Mouse (Mus musculus) heart, adult 9 months (tissue): ENCODE results near the gene B230217C12Rik.

Source experiments
- DNase-seq, 2 experiments: peaks; one replicate each; pipeline ENCODE4 v3.0.0; 2022; ENCODE audit warnings: low spot score in 2 of 2

B230217C12Rik gene

GRCm38 (mm10) chr11:97825971-97826370 is 14.6 kb upstream of the B230217C12Rik start:
- no peak for DNase-seq

GRCm38 (mm10) chr11:97826414-97826813 is 14.2 kb upstream of the B230217C12Rik start:
- DNase-seq = no peak

- no peak for DNase-seq
Observed at GRCm38 (mm10) chr11:97827654-97828053, 12.9 kb upstream of the B230217C12Rik start.

GRCm38 (mm10) chr11:97829365-97829764 is 11.2 kb upstream of the B230217C12Rik start:
- DNase-seq = no peak

GRCm38 (mm10) chr11:97829913-97830476 is 10.6 kb upstream of the B230217C12Rik start:
- no peak for DNase-seq

GRCm38 (mm10) chr11:97830501-97830900 is 10.1 kb upstream of the B230217C12Rik start:
- no peak for DNase-seq

- peak; percentile 59 to 60 for DNase-seq
Observed at GRCm38 (mm10) chr11:97832001-97832400, 8.6 kb upstream of the B230217C12Rik start.

- no peak for DNase-seq
Observed at GRCm38 (mm10) chr11:97833352-97833751, 7.2 kb upstream of the B230217C12Rik start.

- no peak for DNase-seq
Observed at GRCm38 (mm10) chr11:97836541-97836940, 4.0 kb upstream of the B230217C12Rik start.

GRCm38 (mm10) chr11:97837051-97837450 is 3.5 kb upstream of the B230217C12Rik start:
- DNase-seq = peak in 1 of 2 experiments; percentile 49

GRCm38 (mm10) chr11:97837641-97838149 is 2.9 kb upstream of the B230217C12Rik start:
- DNase-seq = no peak

- no peak for DNase-seq
Observed at GRCm38 (mm10) chr11:97838779-97839440, 1.7 kb upstream of the B230217C12Rik start.

GRCm38 (mm10) chr11:97839441-97840134 is 992 bp upstream of the B230217C12Rik start:
- DNase-seq = no peak

- no peak for DNase-seq
Observed at GRCm38 (mm10) chr11:97840135-97840490, 467 bp upstream of the B230217C12Rik start.

GRCm38 (mm10) chr11:97840991-97841661 is 546 bp downstream of the B230217C12Rik start:
- DNase-seq = peak; percentile 80 to 84

- no peak for DNase-seq
Observed at GRCm38 (mm10) chr11:97842001-97842400, 1.4 kb downstream of the B230217C12Rik start.

GRCm38 (mm10) chr11:97850367-97850766 is 9.8 kb downstream of the B230217C12Rik start:
- DNase-seq = no peak

- DNase-seq = no peak
Observed at GRCm38 (mm10) chr11:97851601-97852000, 11.0 kb downstream of the B230217C12Rik start.

- no peak for DNase-seq
Observed at GRCm38 (mm10) chr11:97855473-97855872, 14.9 kb downstream of the B230217C12Rik start.

GRCm38 (mm10) chr11:97862148-97862547 is 21.6 kb downstream of the B230217C12Rik start:
- no peak for DNase-seq

- DNase-seq = no peak
Observed at GRCm38 (mm10) chr11:97865421-97865820, 24.8 kb downstream of the B230217C12Rik start.
